Comparison of ENCODE assay signal across 17 mouse cellular contexts in the genomic region with DNA sequence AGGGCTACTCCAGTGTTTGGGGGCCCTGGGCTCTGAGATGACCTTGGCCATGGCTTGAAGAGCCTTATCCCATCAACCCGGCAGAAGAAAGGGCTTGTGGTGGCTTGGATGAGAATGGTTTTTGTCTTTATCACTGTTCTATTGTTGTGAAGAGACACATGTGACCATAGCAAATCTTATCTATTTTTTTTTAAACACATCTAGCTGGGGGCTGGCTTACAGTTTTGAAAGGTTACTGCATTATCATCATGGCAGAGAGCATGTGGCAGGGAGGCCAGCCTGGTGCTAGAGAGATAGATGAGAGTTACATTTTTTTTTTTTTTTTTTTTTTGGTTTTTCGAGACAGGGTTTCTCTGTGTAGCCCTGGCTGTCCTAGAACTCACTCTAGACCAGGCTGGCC. TPM values are rescaled to one million over a fixed set of nuclear protein-coding genes. Genes with fewer than 3 reads are reported as not detected.
"Had no signal": no experiment of that assay in that cellular context is flagged by ENCODE, and none has a peak within 500 bp of the region (broad histone marks: within the 10 kb centered on the region; RNA-seq: fewer than 3 reads in every experiment).

No protein-coding gene starts in this region.

- H3K9ac ChIP-seq: neural tube, embryonic 12.5 days; neural tube, embryonic 13.5 days; neural tube, embryonic 15.5 days; stomach, embryonic 15.5 days had no signal

- H3K4me1 ChIP-seq: neural tube, embryonic 12.5 days; neural tube, embryonic 15.5 days; stomach, embryonic 15.5 days had no signal

- H3K4me3 ChIP-seq: neural tube, embryonic 12.5 days; neural tube, embryonic 13.5 days; neural tube, embryonic 15.5 days; stomach, embryonic 15.5 days had no signal

- DNase-seq: retina, postnatal 1 day; right cerebral cortex, adult 18-20 months; right cerebral cortex, postnatal 14 days; right cerebral cortex, postnatal 25 days; right cerebral cortex, postnatal 4 days; spleen, adult 18-20 months; thymus, adult 18-20 months; thymus, adult 2 months; thymus, postnatal 14 days; thymus, postnatal 36 days; thymus, postnatal 4 days had no signal

- H3K36me3 ChIP-seq: neural tube, embryonic 12.5 days; neural tube, embryonic 13.5 days; neural tube, embryonic 15.5 days; stomach, embryonic 15.5 days had no signal

- H3K27ac ChIP-seq: neural tube, embryonic 12.5 days; neural tube, embryonic 13.5 days; neural tube, embryonic 15.5 days; stomach, embryonic 15.5 days; stomach, postnatal 0 days had no signal

- H3K9me3 ChIP-seq: neural tube, embryonic 12.5 days; neural tube, embryonic 13.5 days; neural tube, embryonic 15.5 days; stomach, embryonic 15.5 days had no signal

- H3K27me3 ChIP-seq: neural tube, embryonic 12.5 days; neural tube, embryonic 15.5 days; stomach, embryonic 15.5 days had no signal

RNA-seq across cellular contexts. Expression of a gene that starts 17.6 kb away (rescaled TPM):
- total RNA-seq: neutrophil, adult 5-6 weeks had no signal

RNA-seq across cellular contexts. Expression of a gene that starts 43.3 kb away (rescaled TPM):
- polyA plus RNA-seq: neural tube, embryonic 12.5 days; neural tube, embryonic 13.5 days had no signal
